Comparison of ENCODE assay signal across 7 mouse cellular contexts in genomic region chr15:79670972-79671299, GRCm38 (mm10). TPM values are rescaled to one million over a fixed set of nuclear protein-coding genes. Genes with fewer than 3 reads are reported as not detected.
DNase-seq lines count a peak whose midpoint lies in the region; ATAC-seq lines count a peak whose summit lies in the region.

No protein-coding gene starts in this region.

- peak overlapping the region; percentile 92 for H3K4me3 ChIP-seq in neural tube, embryonic 11.5 days (ENCODE audit: low read depth, low read length)
- H3K4me3 ChIP-seq in forebrain, embryonic 11.5 days (ENCODE audit: low read depth, low read length) = peak overlapping the region; percentile 62
- peak overlapping the region; percentile 91 for H3K4me3 ChIP-seq in limb, embryonic 15.5 days

- under 1% methylated on average over 36 of the region's 37 CpGs for WGBS in neural tube, embryonic 11.5 days
- under 1% methylated on average over 37 of the region's 37 CpGs for WGBS in forebrain, embryonic 11.5 days
- WGBS in limb, embryonic 15.5 days = under 1% methylated on average over 37 of the region's 37 CpGs

- no peak overlapping the region for H3K27ac ChIP-seq in neural tube, embryonic 11.5 days (ENCODE audit: low read depth, low read length)
- no peak overlapping the region for H3K27ac ChIP-seq in forebrain, embryonic 11.5 days (ENCODE audit: low read depth, low read length)
- H3K27ac ChIP-seq in limb, embryonic 15.5 days = peak overlapping the region; percentile 67

- H3K4me2 ChIP-seq in neural tube, embryonic 11.5 days (ENCODE audit: low read depth) = peak overlapping the region; percentile 65
- H3K4me2 ChIP-seq in forebrain, embryonic 11.5 days (ENCODE audit: low read depth, low read length, severe bottlenecking) = peak overlapping the region; percentile 63
- peak overlapping the region; percentile 62 for H3K4me2 ChIP-seq in limb, embryonic 15.5 days

- peaks cover 13% of the 10 kb centered on the region for H3K36me3 ChIP-seq in neural tube, embryonic 11.5 days (ENCODE audit: control insufficient read depth, insufficient read depth, low read length)
- no peaks in the 10 kb centered on the region; the same call in 1 of the 2 replicates for H3K36me3 ChIP-seq in forebrain, embryonic 11.5 days (ENCODE audit: control insufficient read depth, insufficient read depth, low read length)
- peaks cover 56% of the 10 kb centered on the region for H3K36me3 ChIP-seq in limb, embryonic 15.5 days

- ATAC-seq in neural tube, embryonic 11.5 days (ENCODE audit: insufficient read depth, low FRiP score, low TSS enrichment) = no peak
- ATAC-seq in forebrain, embryonic 11.5 days (replicated peaks; ENCODE audit: low FRiP score) = peak; percentile 56; the same call in 1 of the 2 replicates
- ATAC-seq in limb, embryonic 15.5 days (ENCODE audit: insufficient number of reproducible peaks, low FRiP score, low TSS enrichment, low read depth) = peak; percentile 17; the same call in 1 of the 2 replicates

- H3K9me3 ChIP-seq in neural tube, embryonic 11.5 days (ENCODE audit: control insufficient read depth, low read length) = no peaks in the 10 kb centered on the region
- H3K9me3 ChIP-seq in forebrain, embryonic 11.5 days (ENCODE audit: control insufficient read depth, low read length) = no peaks in the 10 kb centered on the region
- H3K9me3 ChIP-seq in limb, embryonic 15.5 days = no peaks in the 10 kb centered on the region

- peak overlapping the region; percentile 84 for H3K9ac ChIP-seq in neural tube, embryonic 11.5 days (ENCODE audit: low read length)
- peak overlapping the region; percentile 78 for H3K9ac ChIP-seq in forebrain, embryonic 11.5 days (ENCODE audit: low read length)
- peak overlapping the region; percentile 82 for H3K9ac ChIP-seq in limb, embryonic 15.5 days

- no peak for DNase-seq in neural tube, embryonic 11.5 days (ENCODE audit: low spot score)
- no peak for DNase-seq in neural tube, embryonic 10.5 days (ENCODE audit: extremely low spot score, low spot score)
- DNase-seq in forebrain, embryonic 11.5 days (ENCODE audit: low spot score) = no peak
- peak; percentile 48 for DNase-seq in testis, postnatal 14 days (ENCODE audit: low spot score)
- no peak for DNase-seq in adrenal gland, postnatal 4 days (ENCODE audit: low spot score in 2 of 2)
- no peak for DNase-seq in frontal cortex, postnatal 25 days (ENCODE audit: low spot score in 2 of 2)

- H3K27me3 ChIP-seq in neural tube, embryonic 11.5 days (ENCODE audit: control insufficient read depth, insufficient read depth, low read length) = no peaks in the 10 kb centered on the region
- H3K27me3 ChIP-seq in forebrain, embryonic 11.5 days (ENCODE audit: control insufficient read depth, insufficient read depth, low read length) = no peaks in the 10 kb centered on the region
- no peaks in the 10 kb centered on the region for H3K27me3 ChIP-seq in limb, embryonic 15.5 days

- H3K4me1 ChIP-seq in neural tube, embryonic 11.5 days (ENCODE audit: control insufficient read depth, insufficient read depth, low read length) = no peaks in the 10 kb centered on the region; the same call in 1 of the 2 replicates
- H3K4me1 ChIP-seq in forebrain, embryonic 11.5 days (replicated peaks; ENCODE audit: control insufficient read depth, insufficient read depth, low read length) = peaks cover 2% of the 10 kb centered on the region; the same call in 1 of the 2 replicates
- H3K4me1 ChIP-seq in limb, embryonic 15.5 days = peaks cover 6% of the 10 kb centered on the region

RNA-seq across cellular contexts. Expression of gene Tomm22, which starts 0.3 kb away (rescaled TPM):
- 285 and 287 TPM in 2 replicates for polyA plus RNA-seq in neural tube, embryonic 11.5 days (2014; fragmentation: Nextera tagmentation; extraction: Ambion mirVana)
- 271 and 288 TPM in 2 replicates for polyA plus RNA-seq in forebrain, embryonic 11.5 days (2014; fragmentation: Nextera tagmentation; extraction: Ambion mirVana)
- polyA plus RNA-seq in limb, embryonic 15.5 days (2015; fragmentation: Nextera tagmentation; extraction: Ambion mirVana) = 216 and 223 TPM in 2 replicates
- 100 to 1,000 TPM; 150 to 153 TPM for total RNA-seq in adrenal gland, postnatal 4 days (2021)

RNA-seq across cellular contexts. Expression of gene Cby1, which starts 11.9 kb away (rescaled TPM):
- 65.5 and 70.8 TPM in 2 replicates for polyA plus RNA-seq in neural tube, embryonic 11.5 days (2014; fragmentation: Nextera tagmentation; extraction: Ambion mirVana)
- 78.8 and 81.6 TPM in 2 replicates for polyA plus RNA-seq in forebrain, embryonic 11.5 days (2014; fragmentation: Nextera tagmentation; extraction: Ambion mirVana)
- 49.3 and 52.6 TPM in 2 replicates for polyA plus RNA-seq in limb, embryonic 15.5 days (2015; fragmentation: Nextera tagmentation; extraction: Ambion mirVana)
- 10 to 100 TPM; 27.4 to 32.6 TPM for total RNA-seq in adrenal gland, postnatal 4 days (2021)

RNA-seq across cellular contexts. Expression of gene Fam227a, which starts 12.2 kb away (rescaled TPM):
- polyA plus RNA-seq in neural tube, embryonic 11.5 days (2014; fragmentation: Nextera tagmentation; extraction: Ambion mirVana) = 3.5 and 4.0 TPM in 2 replicates
- polyA plus RNA-seq in forebrain, embryonic 11.5 days (2014; fragmentation: Nextera tagmentation; extraction: Ambion mirVana) = 4.5 and 4.7 TPM in 2 replicates
- polyA plus RNA-seq in limb, embryonic 15.5 days (2015; fragmentation: Nextera tagmentation; extraction: Ambion mirVana) = 0.82 and 0.88 TPM in 2 replicates
- 1 to 10 TPM; 5.3 to 5.6 TPM for total RNA-seq in adrenal gland, postnatal 4 days (2021)

RNA-seq across cellular contexts. Expression of gene Josd1, which starts 16.8 kb away (rescaled TPM):
- polyA plus RNA-seq in neural tube, embryonic 11.5 days (2014; fragmentation: Nextera tagmentation; extraction: Ambion mirVana) = 14.6 and 16.4 TPM in 2 replicates
- 13.4 and 13.8 TPM in 2 replicates for polyA plus RNA-seq in forebrain, embryonic 11.5 days (2014; fragmentation: Nextera tagmentation; extraction: Ambion mirVana)
- 20.2 and 27.8 TPM in 2 replicates for polyA plus RNA-seq in limb, embryonic 15.5 days (2015; fragmentation: Nextera tagmentation; extraction: Ambion mirVana)
- total RNA-seq in adrenal gland, postnatal 4 days (2021) = 10 to 100 TPM; 29.3 to 33.5 TPM

RNA-seq across cellular contexts. Expression of gene Gtpbp1, which starts 19.7 kb away (rescaled TPM):
- polyA plus RNA-seq in neural tube, embryonic 11.5 days (2014; fragmentation: Nextera tagmentation; extraction: Ambion mirVana) = 39.7 and 42.5 TPM in 2 replicates
- 53.4 and 54.3 TPM in 2 replicates for polyA plus RNA-seq in forebrain, embryonic 11.5 days (2014; fragmentation: Nextera tagmentation; extraction: Ambion mirVana)
- polyA plus RNA-seq in limb, embryonic 15.5 days (2015; fragmentation: Nextera tagmentation; extraction: Ambion mirVana) = 35.0 and 36.0 TPM in 2 replicates
- total RNA-seq in adrenal gland, postnatal 4 days (2021) = 10 to 100 TPM; 32.4 to 37.0 TPM
